Mouse (Mus musculus) subcutaneous adipose tissue, adult 2 months (tissue): Measurements from ENCODE around the gene Msi1. TPM values are rescaled to one million over a fixed set of nuclear protein-coding genes. Genes with fewer than 3 reads are reported as not detected.

ENCODE experiments used
- polyA plus RNA-seq: library from polyadenylated mRNA; depleted of rRNA; stranded (reverse); fragments of >200 nt; gene quantifications from 2 replicates; pipeline ENCODE4 v1.2.3, GENCODE M21; 2012; ENCODE audit warnings: low replicate concordance; rRNA removed

Msi1 gene
- polyA plus RNA-seq, result 1.1 and 20.6 TPM in 2 replicates

DNA sequence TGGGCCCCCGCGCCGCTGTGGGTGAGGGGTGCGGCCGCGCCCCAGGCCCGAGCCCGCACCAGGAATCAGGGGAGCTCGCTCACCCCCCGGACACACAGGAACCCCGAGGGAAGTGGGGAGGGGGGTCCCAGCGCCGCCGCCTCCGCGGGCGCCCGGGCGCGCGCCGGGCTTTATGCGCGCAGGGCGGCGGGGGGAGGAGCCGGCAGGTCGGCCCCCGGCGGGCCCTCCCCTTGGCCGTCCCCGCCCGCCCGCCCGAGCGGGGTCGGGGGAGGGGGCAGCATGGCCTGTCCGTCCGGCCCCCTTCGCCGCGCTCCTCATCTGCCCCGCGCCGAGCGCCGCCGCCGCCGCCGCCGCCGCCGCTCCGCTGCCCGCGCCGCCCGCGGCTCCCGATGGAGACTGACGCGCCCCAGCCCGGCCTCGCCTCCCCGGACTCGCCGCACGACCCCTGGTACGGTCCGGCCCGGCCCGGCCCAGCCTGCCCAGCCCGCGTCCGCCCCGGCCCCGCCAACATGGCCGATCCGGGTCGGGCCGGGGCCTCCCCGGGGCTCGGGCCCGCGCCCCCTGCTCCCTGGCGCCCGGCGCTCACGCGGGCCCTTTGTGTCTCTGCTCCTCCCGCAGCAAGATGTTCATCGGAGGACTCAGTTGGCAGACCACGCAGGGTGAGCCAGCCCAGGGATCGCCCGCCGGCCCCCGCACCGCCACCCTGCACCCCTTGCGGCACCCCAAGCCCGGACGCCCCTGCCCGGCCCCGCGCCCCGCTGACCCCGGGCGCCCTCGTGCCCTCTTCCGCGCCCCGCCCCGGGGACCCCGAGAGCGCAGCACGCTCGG, at the start of gene Msi1:
Gene Msi1, plus strand, starts transcription at position 241 of the 828 bp plus-strand sequence.

GRCm38 (mm10) chr5:115465642-115466420, 36.4 kb downstream of the Msi1 start, which contains the start of gene Pla2g1b:
Pla2g1b (plus strand) TSS chr5:115466262.

DNA sequence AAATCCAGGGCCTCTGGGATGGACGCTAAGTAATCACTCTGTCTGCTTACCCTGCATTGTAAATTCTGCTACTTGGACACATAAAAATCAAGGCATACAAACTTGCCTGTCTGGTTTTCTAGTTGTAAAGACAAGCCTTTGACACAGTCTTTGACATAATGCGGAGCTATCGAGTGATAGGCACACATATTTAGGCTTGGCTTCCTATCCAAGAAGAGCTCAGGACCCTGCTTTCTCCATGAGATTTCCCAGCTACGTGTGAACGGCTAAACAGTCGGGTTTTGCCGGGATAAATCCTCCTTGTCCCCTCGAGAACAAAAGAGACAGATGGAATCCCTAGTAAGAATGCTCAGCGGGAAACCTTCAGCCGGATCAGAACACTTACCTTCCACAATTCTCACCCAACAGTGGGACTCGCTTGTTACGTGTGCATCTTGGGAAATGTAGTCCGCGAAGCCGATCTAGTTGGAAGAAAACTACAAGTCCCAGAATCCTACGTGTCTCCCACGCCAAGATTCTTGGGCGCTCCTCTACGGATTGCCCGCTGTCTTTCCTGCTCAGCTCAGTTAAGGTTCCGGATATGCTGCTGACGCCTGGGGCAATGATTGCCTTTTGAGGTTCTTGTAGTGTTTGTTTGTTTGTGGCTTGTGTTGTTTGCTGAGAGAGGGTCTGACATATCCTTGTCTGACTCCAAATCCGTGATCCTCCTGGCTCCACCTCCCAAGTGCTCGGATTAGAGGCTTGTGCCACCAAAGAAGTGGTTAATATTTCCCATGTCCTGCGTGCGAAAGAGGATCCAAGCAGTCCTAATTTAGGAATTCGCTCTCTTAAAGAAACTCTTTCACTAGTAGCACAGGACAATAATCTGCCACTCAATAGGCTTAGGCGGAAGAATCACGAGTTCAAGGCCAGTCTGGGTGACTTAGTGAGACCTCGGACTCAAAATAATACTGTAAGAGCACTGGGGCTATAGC, 54.8 kb downstream of the Msi1 start, which contains the start of gene Sirt4:
Gene Sirt4, minus strand, starts transcription at position 779 of the 974 bp plus-strand sequence.

Other genes with a start within 250 kb of the Msi1 start
- gene Cabp1, start 235.2 kb upstream of the Msi1 start, polyA plus RNA-seq, result 3.5 and 5.2 TPM in 2 replicates
- 84.5 and 91.3 TPM in 2 replicates for gene Pop5, start 193.8 kb upstream of the Msi1 start, polyA plus RNA-seq
- gene Rnf10, start 156.7 kb upstream of the Msi1 start, polyA plus RNA-seq, result 184 and 207 TPM in 2 replicates
- gene Coq5, start 149.9 kb upstream of the Msi1 start, polyA plus RNA-seq, result 20.2 and 33.0 TPM in 2 replicates
- gene Dynll1, start 128.6 kb upstream of the Msi1 start, polyA plus RNA-seq, result 113 and 341 TPM in 2 replicates
- gene Srsf9, start 102.4 kb upstream of the Msi1 start, polyA plus RNA-seq, result 30.6 and 58.8 TPM in 2 replicates
- gene Gatc, start 88.4 kb upstream of the Msi1 start, polyA plus RNA-seq, result 15.2 and 15.5 TPM in 2 replicates
- gene Triap1, start 88.4 kb upstream of the Msi1 start, polyA plus RNA-seq, result 19.0 and 26.8 TPM in 2 replicates
- 2,308 and 3,139 TPM in 2 replicates for gene Cox6a1, start 80.6 kb upstream of the Msi1 start, polyA plus RNA-seq
- 0.62 TPM in 1 of 2 replicates, not detected in the other for gene Pla2g1b, start 36.7 kb downstream of the Msi1 start, polyA plus RNA-seq
- 42.6 and 51.3 TPM in 2 replicates for gene Sirt4, start 55.1 kb downstream of the Msi1 start, polyA plus RNA-seq
- 77.3 and 92.5 TPM in 2 replicates for gene Pxn, start 77.1 kb downstream of the Msi1 start, polyA plus RNA-seq
- gene Rplp0, start 129.9 kb downstream of the Msi1 start, polyA plus RNA-seq, result 1,229 and 2,816 TPM in 2 replicates
- gene Gcn1l1, start 135.7 kb downstream of the Msi1 start, polyA plus RNA-seq, result 38.2 and 66.2 TPM in 2 replicates
- gene Rab35, start 202.3 kb downstream of the Msi1 start, polyA plus RNA-seq, result 55.5 and 68.7 TPM in 2 replicates